Mouse (Mus musculus): ENCODE measurements around the gene Cabp1.

GRCm38 (mm10) chr5:115234519-115234918, 40.3 kb upstream of the Cabp1 start:
- TF ChIP-seq CTCF (IDR thresholded peaks at IDR 0.05; ENCODE audit: extremely low read depth, insufficient read depth, insufficient read length, insufficient replicate concordance) (no peak), POLR2A (IDR thresholded peaks at IDR 0.05; ENCODE audit: low read depth, low read length) (no peak)

All from spleen, adult 2 months (tissue).